Mouse (Mus musculus) bone marrow macrophage, adult 2 months (primary cell): Measurements from ENCODE around the gene Gm20661.

Source experiments
- CTCF ChIP-seq: IDR thresholded peaks from 2 replicates; pipeline ENCODE4 v1.5.1; 2012; ENCODE audit warnings: low read depth, mild to moderate bottlenecking, low read length, moderate library complexity
- POLR2A ChIP-seq: IDR thresholded peaks from 2 replicates; pipeline ENCODE4 v1.6.1; 2012; ENCODE audit warnings: mild to moderate bottlenecking, low read depth, low read length, borderline replicate concordance

DNA sequence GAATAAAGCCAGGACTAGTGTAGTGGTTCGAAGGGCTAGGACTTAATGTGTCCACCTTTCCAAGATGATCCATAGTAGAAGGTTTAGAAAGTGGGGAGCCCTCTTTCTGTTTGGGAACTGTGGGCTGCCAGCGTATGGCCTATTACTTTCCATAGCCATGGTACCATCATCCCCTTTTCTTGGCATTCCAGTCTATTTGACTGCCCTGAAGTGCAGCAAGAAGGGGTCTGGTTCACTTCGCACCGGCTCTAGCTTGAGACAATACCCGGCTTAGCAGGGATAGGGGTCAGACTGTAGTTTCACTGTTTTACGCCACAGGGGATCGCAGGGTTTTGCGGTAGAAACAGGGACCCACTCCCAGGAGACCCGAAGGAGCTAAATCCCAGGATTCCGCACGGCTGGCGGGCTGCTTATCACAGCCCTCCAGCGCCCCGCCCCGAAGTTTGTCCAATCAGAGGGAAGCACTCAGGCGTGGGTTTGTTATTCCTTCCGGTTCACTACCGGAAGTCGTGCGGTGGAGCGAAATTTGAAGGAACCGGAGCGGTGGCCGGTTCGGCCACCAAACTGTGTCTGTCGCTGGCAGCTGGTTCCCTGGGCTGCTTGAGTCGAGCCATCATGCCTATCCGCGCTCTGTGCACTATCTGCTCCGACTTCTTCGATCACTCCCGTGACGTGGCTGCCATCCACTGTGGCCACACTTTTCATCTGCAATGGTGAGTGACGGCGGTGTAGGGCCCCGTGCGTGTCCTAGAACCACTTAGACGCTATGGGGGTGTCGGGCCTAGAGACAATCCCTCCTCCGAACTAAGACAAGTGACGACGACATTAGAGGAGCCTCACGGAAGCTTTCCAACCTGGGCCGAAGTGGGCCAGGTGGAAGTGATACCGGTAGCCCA is 32.1 kb upstream of the Gm20661 start:
- no peak for TF ChIP-seq CTCF
- TF ChIP-seq POLR2A, result 0 out of 2 replicates have a peak, but pooled peaks have one; percentile 33
